8 mouse cellular contexts compared by ENCODE assay signal in the genomic region with DNA sequence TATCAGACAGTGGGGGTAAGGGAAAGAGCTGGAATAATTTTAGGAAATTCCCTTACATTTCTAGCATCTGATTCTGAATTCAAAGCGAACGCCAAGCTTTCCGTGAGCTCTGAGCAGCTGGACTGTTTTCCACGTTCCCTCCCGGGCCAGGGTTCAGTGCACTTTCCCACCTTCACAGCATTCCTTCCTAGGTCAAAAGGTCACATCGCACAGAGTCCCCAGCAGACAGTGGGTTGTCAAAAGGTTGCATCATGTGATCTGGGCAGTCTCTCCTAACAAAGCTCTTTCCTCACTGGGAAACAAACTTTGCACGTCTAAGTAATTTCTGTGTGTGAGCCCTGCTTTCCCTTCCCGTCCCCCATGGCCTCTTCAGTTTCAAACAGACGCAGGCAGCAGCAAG. TPM values are rescaled to one million over a fixed set of nuclear protein-coding genes. Genes with fewer than 3 reads are reported as not detected.
DNase-seq lines count a peak whose midpoint lies in the region; ATAC-seq and TF ChIP-seq lines count a peak whose summit lies in the region.

No protein-coding gene starts in this region.

- no peaks in the 10 kb centered on the region for H3K9me3 ChIP-seq in heart, embryonic 11.5 days (replicated peaks; ENCODE audit: control insufficient read depth, low read length)
- H3K9me3 ChIP-seq in hindbrain, embryonic 16.5 days (ENCODE audit: control insufficient read depth, low read length) = no peaks in the 10 kb centered on the region
- no peaks in the 10 kb centered on the region for H3K9me3 ChIP-seq in liver, embryonic 11.5 days (ENCODE audit: control insufficient read depth, low read length)

- ATAC-seq in heart, embryonic 11.5 days (replicated peaks; ENCODE audit: insufficient number of reproducible peaks, low FRiP score, low TSS enrichment) = 0 out of 2 replicates have a peak, but pooled peaks have one; percentile 46
- ATAC-seq in hindbrain, embryonic 16.5 days = no peak
- ATAC-seq in liver, embryonic 11.5 days (replicated peaks; ENCODE audit: low FRiP score) = peak; percentile 69
- ATAC-seq in inflammation-experienced regulatory T-cells, adult 6 months = no peak

- peaks cover 20% of the 10 kb centered on the region for H3K4me1 ChIP-seq in heart, embryonic 11.5 days (ENCODE audit: control insufficient read depth, insufficient read depth, low read length)
- peaks cover 26% of the 10 kb centered on the region for H3K4me1 ChIP-seq in hindbrain, embryonic 16.5 days (ENCODE audit: control insufficient read depth, insufficient read depth, low read depth, low read length)
- H3K4me1 ChIP-seq in liver, embryonic 11.5 days (replicated peaks; ENCODE audit: control insufficient read depth, insufficient read depth, low read length) = peaks cover 10% of the 10 kb centered on the region

- H3K4me2 ChIP-seq in heart, embryonic 11.5 days = peak overlapping the region; percentile 49
- peak overlapping the region; percentile 22 for H3K4me2 ChIP-seq in hindbrain, embryonic 16.5 days (ENCODE audit: low read length)
- peak overlapping the region; percentile 23 for H3K4me2 ChIP-seq in liver, embryonic 11.5 days

- no peak for TF ChIP-seq CTCF in gastrocnemius, adult 2 months (IDR thresholded peaks at IDR 0.05)

- H3K9ac ChIP-seq in heart, embryonic 11.5 days (ENCODE audit: low read depth, low read length) = no peak overlapping the region
- H3K9ac ChIP-seq in hindbrain, embryonic 16.5 days (ENCODE audit: low read depth, low read length) = no peak overlapping the region; the same call in 1 of the 2 replicates
- no peak overlapping the region for H3K9ac ChIP-seq in liver, embryonic 11.5 days (ENCODE audit: low read depth, low read length)

- no peaks in the 10 kb centered on the region for H3K27me3 ChIP-seq in heart, embryonic 11.5 days (ENCODE audit: control insufficient read depth, insufficient read depth, low read length)
- H3K27me3 ChIP-seq in hindbrain, embryonic 16.5 days (replicated peaks; ENCODE audit: control insufficient read depth, insufficient read depth, low read length) = no peaks in the 10 kb centered on the region
- H3K27me3 ChIP-seq in liver, embryonic 11.5 days (replicated peaks; ENCODE audit: control insufficient read depth, insufficient read depth, low read length) = no peaks in the 10 kb centered on the region

- WGBS in heart, embryonic 11.5 days (ENCODE audit: insufficient replicate concordance) = 9% methylated on average over 9 of the region's 9 CpGs
- WGBS in hindbrain, embryonic 16.5 days = 8% methylated on average over 9 of the region's 9 CpGs
- WGBS in liver, embryonic 11.5 days = 25% methylated on average over 9 of the region's 9 CpGs

- no peak overlapping the region for H3K4me3 ChIP-seq in heart, embryonic 11.5 days (ENCODE audit: low read depth, low read length)
- H3K4me3 ChIP-seq in hindbrain, embryonic 16.5 days (ENCODE audit: low read length) = no peak overlapping the region
- H3K4me3 ChIP-seq in liver, embryonic 11.5 days (ENCODE audit: low read depth, low read length) = no peak overlapping the region
- no peak overlapping the region for H3K4me3 ChIP-seq in gastrocnemius, adult 2 months

- no peak for DNase-seq in heart, postnatal 36 days
- DNase-seq in liver, embryonic 11.5 days (ENCODE audit: low spot score) = no peak
- DNase-seq in retina, postnatal 1 day = peak; percentile 59
- no peak for DNase-seq in right cerebral cortex, postnatal 4 days
- DNase-seq in gastrocnemius, adult 2 months = no peak

- H3K27ac ChIP-seq in heart, embryonic 11.5 days (ENCODE audit: low read depth, low read length) = peak overlapping the region; percentile 67
- H3K27ac ChIP-seq in hindbrain, embryonic 16.5 days (ENCODE audit: low read depth, low read length) = peak overlapping the region; percentile 72; the same call in 1 of the 2 replicates
- H3K27ac ChIP-seq in liver, embryonic 11.5 days (ENCODE audit: low read depth, low read length) = no peak overlapping the region
- no peak overlapping the region for H3K27ac ChIP-seq in gastrocnemius, adult 2 months

- intact Hi-C loops in heart, postnatal 36 days (cut with DNase I) = no loop called here
- intact Hi-C loops in gastrocnemius, adult 2 months (cut with DNase I) = no loop called here

- H3K36me3 ChIP-seq in heart, embryonic 11.5 days (ENCODE audit: control insufficient read depth, insufficient read depth, low read length) = 0 out of 2 replicates have a peak, but pooled peaks cover 2% of the 10 kb centered on the region
- no peaks in the 10 kb centered on the region for H3K36me3 ChIP-seq in hindbrain, embryonic 16.5 days (ENCODE audit: control insufficient read depth, insufficient read depth, low read length)
- no peaks in the 10 kb centered on the region for H3K36me3 ChIP-seq in liver, embryonic 11.5 days (ENCODE audit: control insufficient read depth, insufficient read depth, low read length)

RNA-seq across cellular contexts. Expression of a gene that starts 44.6 kb away (rescaled TPM):
- 50.5 and 59.8 TPM in 2 replicates for polyA plus RNA-seq in heart, embryonic 11.5 days (2014; fragmentation: Nextera tagmentation; extraction: Ambion mirVana)
- 10 to 100 TPM; 20.8 to 27.4 TPM for total RNA-seq in heart, postnatal 36 days (2021)
- 128 and 131 TPM in 2 replicates for polyA plus RNA-seq in hindbrain, embryonic 16.5 days (2015; fragmentation: Nextera tagmentation; extraction: Ambion mirVana)
- polyA plus RNA-seq in liver, embryonic 11.5 days (2014; fragmentation: Nextera tagmentation; extraction: Ambion mirVana) = 18.0 and 20.0 TPM in 2 replicates
- under 1 TPM in 1 of 3 experiments, not detected in 2; 0.34 TPM for polyA plus RNA-seq in inflammation-experienced regulatory T-cells, adult 6 months (2017; shearing (Covaris generic))
- 1 to 10 TPM in 1 of 2 experiments, under 1 TPM in 1; 0.84 to 1.3 TPM for total RNA-seq in gastrocnemius, adult 2 months (2021)

Comparison
In these comparisons a context has a peak if more than half of its experiments do, and no peak if none do; other contexts are left out.
1. ATAC-seq: peak in heart, embryonic 11.5 days (single experiment) and liver, embryonic 11.5 days (single experiment); none in hindbrain, embryonic 16.5 days (single experiment) and inflammation-experienced regulatory T-cells, adult 6 months (single experiment).
2. H3K27ac ChIP-seq: peak in heart, embryonic 11.5 days (single experiment) and hindbrain, embryonic 16.5 days (single experiment); none in liver, embryonic 11.5 days (single experiment) and gastrocnemius, adult 2 months (single experiment).
3. RNA of a gene that starts 44.6 kb away (polyA plus RNA-seq): 128 to 131 TPM in hindbrain, embryonic 16.5 days, 50.5 to 59.8 TPM in heart, embryonic 11.5 days and 18.0 to 20.0 TPM in liver, embryonic 11.5 days; 0.34 TPM in inflammation-experienced regulatory T-cells, adult 6 months; every median in the first group is over 10 times any median in the second.
4. Peak in every context shown above with its lines, with median percentiles within 50 percentile points of each other: H3K4me2 ChIP-seq.